Mouse (Mus musculus) MEL (cell line): ENCODE results near the gene Gramd1b. TPM values are rescaled to one million over a fixed set of nuclear protein-coding genes. Genes with fewer than 3 reads are reported as not detected.

Experiments used
- DNase-seq: peaks from one replicate; pipeline ENCODE4 v3.0.0; 2011; ENCODE audit warnings: low read depth, low spot score
- H3K27ac ChIP-seq: 2 replicates; pipeline ENCODE4 v1.5.1; 2012; ENCODE audit warnings: low read depth, mild to moderate bottlenecking, control low read depth, low read length, moderate library complexity; ENCODE audit not compliant: control insufficient read depth
- H3K27me3 ChIP-seq, 2 experiments: fragments of 150-350 bp in 1 of 2; sonication (generic) in 1 of 2; 2 replicates each; pipeline ENCODE4 v1.6.1; 2012; ENCODE audit warnings: low read length in 2 of 2, mild to moderate bottlenecking in 2 of 2, improper control_type of control experiment in 1 of 2, moderate library complexity in 1 of 2; ENCODE audit not compliant: insufficient read depth in 2 of 2, control insufficient read depth in 1 of 2
- H3K36me3 ChIP-seq, 2 experiments: 2 replicates each; pipeline ENCODE4 v1.6.1; 2012 to 2014; ENCODE audit warnings: low read length in 2 of 2, improper control_type of control experiment in 1 of 2, inconsistent platforms in 1 of 2, mild to moderate bottlenecking in 1 of 2; ENCODE audit not compliant: insufficient read depth in 2 of 2, control insufficient read depth in 1 of 2
- H3K4me1 ChIP-seq, 2 experiments: fragments of 150-350 bp in 1 of 2; sonication (generic) in 1 of 2; 2 replicates each; pipeline ENCODE4 v1.6.1; 2012; ENCODE audit warnings: low read length in 2 of 2, improper control_type of control experiment in 1 of 2, mild to moderate bottlenecking in 1 of 2; ENCODE audit not compliant: insufficient read depth in 2 of 2, control insufficient read depth in 1 of 2
- H3K4me3 ChIP-seq, 2 experiments: fragments of 150-350 bp in 1 of 2; sonication (generic) in 1 of 2; 2 replicates each; pipeline ENCODE4 v1.5.1; 2012; ENCODE audit warnings: low read depth in 2 of 2, low read length in 2 of 2, mild to moderate bottlenecking in 2 of 2, moderate library complexity in 2 of 2, control low read depth in 1 of 2, improper control_type of control experiment in 1 of 2; ENCODE audit not compliant: control insufficient read depth in 1 of 2, insufficient read depth in 1 of 2
- H3K79me2 ChIP-seq: 2 replicates; pipeline ENCODE4 v1.6.1; 2012; ENCODE audit warnings: mild to moderate bottlenecking, low read length, moderate library complexity; ENCODE audit not compliant: control insufficient read depth, poor library complexity, insufficient read depth
- H3K9ac ChIP-seq: 2 replicates; pipeline ENCODE4 v1.6.1; 2012; ENCODE audit warnings: low read depth, mild to moderate bottlenecking, control low read depth, low read length, moderate library complexity; ENCODE audit not compliant: control insufficient read depth, poor library complexity, severe bottlenecking
- H3K9me3 ChIP-seq: fragments of 150-350 bp; sonication (generic); replicated peaks from 2 replicates; pipeline ENCODE4 v1.6.1; 2012; ENCODE audit warnings: mild to moderate bottlenecking, low read length, improper control_type of control experiment, moderate library complexity; ENCODE audit not compliant: insufficient read depth
- CHD2 ChIP-seq: IDR thresholded peaks from 2 replicates; pipeline ENCODE4 v1.6.1; 2011; ENCODE audit warnings: low read length, improper control_type of control experiment
- CTCF ChIP-seq, 3 experiments: IDR thresholded peaks in 2 of 3; conservative IDR thresholded peaks in 1 of 3; 2 replicates each; pipeline ENCODE4 v1.5.1; 2011 to 2012; ENCODE audit warnings: low read length in 3 of 3, low read depth in 2 of 3, mild to moderate bottlenecking in 2 of 3, improper control_type of control experiment in 1 of 3, inconsistent platforms in 1 of 3, mixed read lengths in 1 of 3, moderate library complexity in 1 of 3; ENCODE audit not compliant: control insufficient read depth in 1 of 3, insufficient read depth in 1 of 3, poor library complexity in 1 of 3, severe bottlenecking in 1 of 3
- ELF1 ChIP-seq: IDR thresholded peaks from 2 replicates; pipeline ENCODE4 v1.6.1; 2014; ENCODE audit warnings: low read depth, mild to moderate bottlenecking, inconsistent platforms, low read length, improper control_type of control experiment, moderate library complexity
- GABPA ChIP-seq: IDR thresholded peaks from 2 replicates; pipeline ENCODE4 v1.6.1; 2012; ENCODE audit warnings: low read depth, mild to moderate bottlenecking, inconsistent platforms, low read length, improper control_type of control experiment, moderate library complexity
- GATA1 ChIP-seq: IDR thresholded peaks from 2 replicates; pipeline ENCODE4 v1.6.1; 2011; ENCODE audit warnings: low read depth, low read length, improper control_type of control experiment
- JUND ChIP-seq: IDR thresholded peaks from 2 replicates; pipeline ENCODE4 v1.6.1; 2011; ENCODE audit warnings: low read depth, mild to moderate bottlenecking, improper control_type of control experiment, low read length
- MAFK ChIP-seq: IDR thresholded peaks from 2 replicates; pipeline ENCODE4 v1.6.1; 2011; ENCODE audit warnings: low read depth, mild to moderate bottlenecking, low read length, improper control_type of control experiment, borderline replicate concordance
- MYC ChIP-seq: IDR thresholded peaks from 2 replicates; pipeline ENCODE4 v1.6.1; 2011; ENCODE audit warnings: low read depth, mild to moderate bottlenecking, low read length, improper control_type of control experiment, moderate library complexity
- NRF1 ChIP-seq: IDR thresholded peaks from 2 replicates; pipeline ENCODE4 v1.6.1; 2014; ENCODE audit warnings: low read depth, mild to moderate bottlenecking, inconsistent platforms, low read length, improper control_type of control experiment, moderate library complexity; ENCODE audit not compliant: poor library complexity, insufficient read depth, severe bottlenecking
- POLR2A ChIP-seq, 2 experiments: IDR thresholded peaks; 2 replicates each; pipeline ENCODE4 v1.6.1; 2011 to 2012; ENCODE audit warnings: low read length in 2 of 2, mild to moderate bottlenecking in 2 of 2, control low read depth in 1 of 2, improper control_type of control experiment in 1 of 2, low read depth in 1 of 2, moderate library complexity in 1 of 2; ENCODE audit not compliant: control insufficient read depth in 1 of 2, insufficient read depth in 1 of 2, poor library complexity in 1 of 2
- POLR2AphosphoS2 ChIP-seq: IDR thresholded peaks from 2 replicates; pipeline ENCODE4 v1.6.1; 2011; ENCODE audit warnings: low read length, improper control_type of control experiment
- POLR2AphosphoS5 ChIP-seq: IDR thresholded peaks from 2 replicates; pipeline ENCODE4 v1.6.1; 2012; ENCODE audit warnings: low read depth, borderline replicate concordance, mild to moderate bottlenecking, inconsistent platforms, low read length, moderate library complexity, mixed read lengths
- TAL1 ChIP-seq: IDR thresholded peaks from 2 replicates; pipeline ENCODE4 v1.6.1; 2012; ENCODE audit warnings: mild to moderate bottlenecking, inconsistent platforms, low read length, moderate library complexity, mixed read lengths
- TBP ChIP-seq: IDR thresholded peaks from 2 replicates; pipeline ENCODE4 v1.8.0; 2011; ENCODE audit warnings: low read depth, low read length, improper control_type of control experiment
- USF2 ChIP-seq, 2 experiments: IDR thresholded peaks; 2 replicates each; pipeline ENCODE4 v1.6.1; 2011 to 2012; ENCODE audit warnings: improper control_type of control experiment in 2 of 2, low read length in 2 of 2, borderline replicate concordance in 1 of 2, inconsistent platforms in 1 of 2, low read depth in 1 of 2, mild to moderate bottlenecking in 1 of 2; ENCODE audit not compliant: insufficient read depth in 1 of 2
- ZMIZ1 ChIP-seq: IDR thresholded peaks from 2 replicates; pipeline ENCODE4 v1.6.1; 2012; ENCODE audit warnings: low read depth, mild to moderate bottlenecking, inconsistent platforms, low read length, improper control_type of control experiment, moderate library complexity
- polyA plus RNA-seq, 2 experiments: library from polyadenylated mRNA; stranded (reverse) in 1 of 2; unstranded in 1 of 2; fragments of >175 nt in 1 of 2; fragments of >200 nt in 1 of 2; gene quantifications; 2 replicates each; pipeline versions ENCODE4 v1.2.1 to v1.2.4; 2012; ENCODE audit warnings: low replicate concordance in 2 of 2, low read depth in 1 of 2; ENCODE audit not compliant: insufficient read length in 2 of 2, insufficient read depth in 1 of 2, missing spikeins in 1 of 2
- total RNA-seq: library from RNA; depleted of rRNA; stranded (reverse); fragments of 300-350 nt; gene quantifications from 2 replicates; pipeline ENCODE4 v1.2.3, GENCODE M21; 2012

Gene Gramd1b
- total and polyA plus RNA-seq, 3 experiments: not detected

GRCm38 (mm10) chr9:40277671-40278070 is 253.5 kb downstream of the Gramd1b start:
- no peaks in the 10 kb centered on the region for H3K36me3 ChIP-seq
- DNase-seq: no peak
- H3K9ac ChIP-seq: no peak overlapping the region
- H3K79me2 ChIP-seq: no peaks in the 10 kb centered on the region
- H3K4me3 ChIP-seq: no peak overlapping the region
- no peak overlapping the region for H3K27ac ChIP-seq
- H3K27me3 ChIP-seq: no peaks in the 10 kb centered on the region
- H3K4me1 ChIP-seq: no peaks in the 10 kb centered on the region
- TF ChIP-seq CTCF (IDR thresholded peaks at IDR 0.05 in 2 of 3, conservative IDR thresholded peaks at IDR 0.05 in 1 of 3; ENCODE audit: control insufficient read depth in 1 of 3, insufficient read depth in 1 of 3, low read depth in 2 of 3, low read length in 3 of 3, poor library complexity in 1 of 3, severe bottlenecking in 1 of 3) (no peak), POLR2AphosphoS5 (no peak), USF2 (IDR thresholded peaks at IDR 0.05; ENCODE audit: borderline replicate concordance in 1 of 2, insufficient read depth in 1 of 2, low read depth in 1 of 2, low read length in 2 of 2) (no peak), GATA1 (no peak), CHD2 (no peak), ZMIZ1 (no peak), POLR2AphosphoS2 (no peak)
- H3K9me3 ChIP-seq: no peaks in the 10 kb centered on the region

- no peak for TF ChIP-seq MYC
- no peak for TF ChIP-seq TBP
- TF ChIP-seq MAFK: no peak
- no peak for TF ChIP-seq POLR2AphosphoS2
- TF ChIP-seq NRF1: no peak
- no peak for TF ChIP-seq ELF1
- TF ChIP-seq TAL1: no peak
- no peak for TF ChIP-seq GABPA
- no peak for TF ChIP-seq ZMIZ1
- no peak for TF ChIP-seq USF2 (IDR thresholded peaks at IDR 0.05; ENCODE audit: borderline replicate concordance in 1 of 2, insufficient read depth in 1 of 2, low read depth in 1 of 2, low read length in 2 of 2)
- TF ChIP-seq POLR2A (IDR thresholded peaks at IDR 0.05; ENCODE audit: control insufficient read depth in 1 of 2, insufficient read depth in 1 of 2, low read depth in 1 of 2, low read length in 2 of 2, poor library complexity in 1 of 2): no peak
- no peak for TF ChIP-seq JUND
- no peak overlapping the region for H3K27ac ChIP-seq
- no peaks in the 10 kb centered on the region for H3K79me2 ChIP-seq
These were observed 255.3 kb downstream of the Gramd1b start for GRCm38 (mm10) chr9:40275904-40276303.

More at GRCm38 (mm10) chr9:40275904-40276303, 255.3 kb downstream of the Gramd1b start:
- no peaks in the 10 kb centered on the region for H3K9me3 ChIP-seq
- no peak overlapping the region for H3K9ac ChIP-seq
- DNase-seq: no peak
- H3K27me3 ChIP-seq: no peaks in the 10 kb centered on the region
- no peaks in the 10 kb centered on the region for H3K4me1 ChIP-seq
- no peak overlapping the region for H3K4me3 ChIP-seq
- no peaks in the 10 kb centered on the region for H3K36me3 ChIP-seq
